Mouse (Mus musculus): ENCODE data around the gene Scmh1.

The Scmh1 gene

GRCm38 (mm10) chr4:120556592-120556991 is 151.5 kb downstream of the Scmh1 start:
- DNase-seq (ENCODE audit: low spot score), result no peak

DNA sequence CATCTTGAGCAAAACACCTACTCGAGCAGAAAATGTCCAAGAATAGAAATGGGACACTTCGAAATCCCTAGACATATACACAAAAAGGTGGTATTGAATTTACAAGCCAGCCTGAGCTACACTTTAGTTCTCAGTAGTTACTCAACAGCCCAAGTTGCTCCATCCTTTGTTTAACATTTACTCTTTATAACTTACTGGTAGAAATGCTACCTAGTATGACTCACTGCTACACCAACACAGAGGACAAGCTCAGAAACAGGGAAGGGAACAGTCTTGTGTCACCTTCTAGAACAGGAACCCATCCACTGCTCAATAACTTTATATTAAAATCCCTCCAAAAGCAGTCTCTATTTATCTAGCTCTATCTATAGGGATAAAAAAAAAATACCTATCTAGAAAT is 160.6 kb downstream of the Scmh1 start:
- DNase-seq (ENCODE audit: low spot score), result no peak

GRCm38 (mm10) chr4:120568005-120568404 is 162.9 kb downstream of the Scmh1 start:
- DNase-seq (ENCODE audit: low spot score), result no peak

DNA sequence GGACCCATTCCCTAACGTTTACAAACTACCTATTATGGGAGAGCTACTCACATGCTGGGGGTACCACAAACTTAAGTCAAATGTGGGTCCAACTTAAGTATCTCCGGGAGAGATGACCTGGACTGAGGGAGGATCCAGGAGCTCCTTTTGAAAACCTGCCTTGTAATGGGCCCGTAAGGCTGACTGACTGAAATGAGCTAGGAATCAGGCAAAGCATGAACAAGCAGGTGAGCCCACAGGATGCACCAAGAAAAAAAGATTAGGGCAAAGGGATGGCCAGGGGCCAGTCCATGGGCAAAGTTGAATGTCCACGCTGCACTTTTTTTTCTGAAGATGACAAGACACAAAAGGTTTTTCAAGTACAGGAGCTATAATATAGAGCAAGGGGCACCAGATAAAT is 163.9 kb downstream of the Scmh1 start:
- peak; percentile 20 for DNase-seq (ENCODE audit: low spot score)

- DNase-seq (ENCODE audit: low spot score), result peak; percentile 92
Observed at GRCm38 (mm10) chr4:120569486-120570437, 164.7 kb downstream of the Scmh1 start, which contains the start of gene Ctps. Gene Ctps, minus strand, starts transcription at chr4:120570276.

DNA sequence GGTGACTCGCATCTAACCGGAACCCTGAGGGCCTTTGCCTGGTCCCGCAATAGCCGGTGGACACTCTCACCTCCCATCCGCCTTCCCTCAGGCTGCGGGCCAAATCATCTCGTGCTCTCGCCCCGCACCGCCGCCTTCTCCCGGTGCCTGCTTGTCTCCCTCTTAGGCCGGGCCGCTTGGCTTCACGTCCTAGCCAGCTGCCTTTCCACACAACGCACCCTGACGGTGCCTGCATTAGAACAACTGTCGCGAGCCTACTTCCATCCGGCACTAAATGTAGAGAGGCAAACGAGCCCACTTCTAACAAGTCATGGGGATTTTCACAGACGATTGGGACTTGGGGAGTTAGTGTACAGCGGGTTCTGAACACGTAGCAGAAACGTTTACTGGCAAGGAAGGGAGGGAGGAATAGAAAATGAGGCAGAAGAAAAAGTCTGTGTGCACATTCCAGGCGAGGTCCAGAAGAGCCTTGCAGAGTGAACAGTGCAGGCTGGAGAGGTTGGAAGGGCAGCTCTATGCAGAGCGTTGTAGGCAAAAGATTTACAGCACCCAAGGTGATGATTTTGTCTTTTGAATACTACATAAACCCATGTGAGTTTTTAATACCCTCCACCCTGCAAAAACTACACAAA is 165.5 kb downstream of the Scmh1 start:
- no peak for DNase-seq (ENCODE audit: low spot score)

- no peak for DNase-seq (ENCODE audit: low spot score)
Observed at GRCm38 (mm10) chr4:120571070-120571464, 166.0 kb downstream of the Scmh1 start.

GRCm38 (mm10) chr4:120571691-120572090 is 166.6 kb downstream of the Scmh1 start:
- no peak for DNase-seq (ENCODE audit: low spot score)

Data from spleen, adult 12 weeks (tissue).